Mouse (Mus musculus) midbrain, embryonic 14.5 days (tissue): ENCODE measurements around the gene Lypd4. TPM values are rescaled to one million over a fixed set of nuclear protein-coding genes. Genes with fewer than 3 reads are reported as not detected.
"Not testable (repeated sequence)": the region's sequence is repeated elsewhere in the genome, so short reads cannot be mapped to it uniquely, and the experiment has no call there.

Experiments
- ATAC-seq: fragments of 200-750 bp; cut with Nextera tagmentation; 2 replicates; pipeline ENCODE4 v1.8.0; 2017; ENCODE audit warnings: moderate number of reproducible peaks, moderate library complexity; ENCODE audit not compliant: low FRiP score, low TSS enrichment
- DNase-seq: peaks from one replicate; pipeline ENCODE4 v3.0.0-alpha.2; 2015
- H3K27ac ChIP-seq: fragments of 300-500 bp; sonication (generic); replicated peaks from 2 replicates; pipeline ENCODE4 v1.5.1; 2014; ENCODE audit warnings: mild to moderate bottlenecking, low read depth, low read length, moderate library complexity
- H3K27me3 ChIP-seq: fragments of 300-500 bp; sonication (generic); 2 replicates; pipeline ENCODE4 v1.6.1; 2014; ENCODE audit warnings: low read length, control low read depth, mixed read lengths; ENCODE audit not compliant: control insufficient read depth, insufficient read depth
- H3K36me3 ChIP-seq: fragments of 300-500 bp; sonication (generic); 2 replicates; pipeline ENCODE4 v1.6.1; 2014; ENCODE audit warnings: low read length, control low read depth; ENCODE audit not compliant: control insufficient read depth, insufficient read depth
- H3K4me1 ChIP-seq: fragments of 300-500 bp; sonication (generic); 2 replicates; pipeline ENCODE4 v1.6.1; 2014; ENCODE audit warnings: mild to moderate bottlenecking, antibody characterized with exemption, low read length, control low read depth; ENCODE audit not compliant: control insufficient read depth, insufficient read depth
- H3K4me2 ChIP-seq: fragments of 300-500 bp; sonication (generic); 2 replicates; pipeline ENCODE4 v1.6.1; 2014; ENCODE audit warnings: mild to moderate bottlenecking, low read length, moderate library complexity
- H3K4me3 ChIP-seq: fragments of 300-500 bp; sonication (generic); replicated peaks from 2 replicates; pipeline ENCODE4 v1.5.1; 2014; ENCODE audit warnings: low read depth, low read length
- H3K9ac ChIP-seq: fragments of 300-500 bp; sonication (generic); replicated peaks from 2 replicates; pipeline ENCODE4 v1.6.1; 2014; ENCODE audit warnings: mild to moderate bottlenecking, low read length, moderate library complexity
- H3K9me3 ChIP-seq: fragments of 300-500 bp; sonication (generic); 2 replicates; pipeline ENCODE4 v1.6.1; 2016; ENCODE audit warnings: low read length, control low read depth, mixed read lengths; ENCODE audit not compliant: control insufficient read depth
- WGBS: fragments of 180-500 bp; shearing (Covaris S2); extraction: QIAGEN DNeasy Blood & Tissue Kit; methylation state at CpG from one replicate; pipeline ENCODE4 v1.1.7; 2014; 5-methylcytosine and 5-hydroxymethylcytosine counted together
- polyA plus RNA-seq: library from polyadenylated mRNA; unstranded; fragments of >200 nt; fragmentation: Nextera tagmentation; extraction: Ambion mirVana; gene quantifications from 2 replicates; pipeline ENCODE4 v1.2.1, GENCODE M21; 2014

Gene Lypd4
- polyA plus RNA-seq, 1 experiment from 2014 or later = not detected

- H3K4me1 ChIP-seq = no peaks in the 10 kb centered on the region
- H3K4me2 ChIP-seq = no peak overlapping the region
- ATAC-seq (no peak), DNase-seq (no peak)
- H3K27me3 ChIP-seq = no peaks in the 10 kb centered on the region
- no peaks in the 10 kb centered on the region for H3K36me3 ChIP-seq
- no peak overlapping the region for H3K27ac ChIP-seq
- no peaks in the 10 kb centered on the region for H3K9me3 ChIP-seq
- no peak overlapping the region for H3K9ac ChIP-seq
- WGBS = 69% methylated on average over 5 of the region's 5 CpGs
- no peak overlapping the region for H3K4me3 ChIP-seq
Observed at GRCm38 (mm10) chr7:24859234-24859633, 10.5 kb downstream of the Lypd4 start.

- ATAC-seq = no peak
- H3K9me3 ChIP-seq = no peaks in the 10 kb centered on the region
- H3K9ac ChIP-seq = no peak overlapping the region
- H3K4me2 ChIP-seq = no peak overlapping the region
- WGBS = 26% methylated on average over 6 of the region's 6 CpGs
- H3K27ac ChIP-seq = no peak overlapping the region
- no peaks in the 10 kb centered on the region for H3K36me3 ChIP-seq
- no peak for DNase-seq
- H3K27me3 ChIP-seq = no peaks in the 10 kb centered on the region
- no peaks in the 10 kb centered on the region for H3K4me1 ChIP-seq
- H3K4me3 ChIP-seq = no peak overlapping the region
Observed at GRCm38 (mm10) chr7:24856460-24857120, 13.2 kb downstream of the Lypd4 start.

- Histone ChIP-seq H3K9ac (no peak overlapping the region), H3K4me2 (no peak overlapping the region), H3K36me3 (no peaks in the 10 kb centered on the region), H3K4me1 (no peaks in the 10 kb centered on the region), H3K9me3 (no peaks in the 10 kb centered on the region), H3K27me3 (no peaks in the 10 kb centered on the region), H3K4me3 (no peak overlapping the region), H3K27ac (no peak overlapping the region)
- 45% methylated on average over 7 of the region's 7 CpGs for WGBS
- ATAC-seq (no peak), DNase-seq (no peak)
Observed at GRCm38 (mm10) chr7:24853695-24854094, 16.0 kb downstream of the Lypd4 start.

GRCm38 (mm10) chr7:24853233-24853563 is 16.5 kb downstream of the Lypd4 start:
- no peak overlapping the region for H3K9ac ChIP-seq
- no peak overlapping the region for H3K4me2 ChIP-seq
- H3K36me3 ChIP-seq = no peaks in the 10 kb centered on the region
- H3K4me3 ChIP-seq = no peak overlapping the region
- DNase-seq (no peak), ATAC-seq (no peak)
- no peak overlapping the region for H3K27ac ChIP-seq
- no peaks in the 10 kb centered on the region for H3K4me1 ChIP-seq
- no peaks in the 10 kb centered on the region for H3K9me3 ChIP-seq
- H3K27me3 ChIP-seq = no peaks in the 10 kb centered on the region

- no peak overlapping the region for H3K27ac ChIP-seq
- H3K27me3 ChIP-seq = no peaks in the 10 kb centered on the region
- no peak overlapping the region for H3K4me2 ChIP-seq
- H3K4me1 ChIP-seq = no peaks in the 10 kb centered on the region
- no peaks in the 10 kb centered on the region for H3K36me3 ChIP-seq
- no peak for DNase-seq
- H3K9me3 ChIP-seq = no peaks in the 10 kb centered on the region
- 79% methylated on average over 8 of the region's 8 CpGs for WGBS
- no peak for ATAC-seq
- H3K4me3 ChIP-seq = no peak overlapping the region
- H3K9ac ChIP-seq = no peak overlapping the region
Observed at GRCm38 (mm10) chr7:24852557-24853232, 17.0 kb downstream of the Lypd4 start.

GRCm38 (mm10) chr7:24851596-24852325 is 18.0 kb downstream of the Lypd4 start:
- Histone ChIP-seq H3K27me3 (no peaks in the 10 kb centered on the region), H3K4me3 (no peak overlapping the region), H3K9me3 (no peaks in the 10 kb centered on the region), H3K27ac (no peak overlapping the region), H3K9ac (no peak overlapping the region), H3K4me1 (no peaks in the 10 kb centered on the region), H3K36me3 (no peaks in the 10 kb centered on the region), H3K4me2 (no peak overlapping the region)
- ATAC-seq = no peak
- WGBS = 91% methylated on average over 5 of the region's 5 CpGs
- DNase-seq = no peak

GRCm38 (mm10) chr7:24850899-24851303 is 18.8 kb downstream of the Lypd4 start:
- H3K9ac ChIP-seq = no peak overlapping the region
- H3K9me3 ChIP-seq = no peaks in the 10 kb centered on the region
- H3K27ac ChIP-seq = no peak overlapping the region
- no peak overlapping the region for H3K4me3 ChIP-seq
- DNase-seq = no peak
- no peaks in the 10 kb centered on the region for H3K36me3 ChIP-seq
- no peaks in the 10 kb centered on the region for H3K27me3 ChIP-seq
- no peak for ATAC-seq
- no peak overlapping the region for H3K4me2 ChIP-seq
- WGBS = 41% methylated on average over 6 of the region's 6 CpGs
- H3K4me1 ChIP-seq = no peaks in the 10 kb centered on the region

- Histone ChIP-seq H3K4me1 (no peaks in the 10 kb centered on the region), H3K4me2 (no peak overlapping the region), H3K27ac (no peak overlapping the region), H3K9ac (no peak overlapping the region), H3K9me3 (no peaks in the 10 kb centered on the region), H3K27me3 (no peaks in the 10 kb centered on the region), H3K36me3 (no peaks in the 10 kb centered on the region), H3K4me3 (no peak overlapping the region)
- DNase-seq = peak; percentile 24
- WGBS = 25% methylated on average over 5 of the region's 5 CpGs
- ATAC-seq = no peak
Observed at GRCm38 (mm10) chr7:24850162-24850561, 19.6 kb downstream of the Lypd4 start.

GRCm38 (mm10) chr7:24846576-24846975 is 23.2 kb downstream of the Lypd4 start:
- not testable (repeated sequence) for ATAC-seq, DNase-seq, H3K27me3 ChIP-seq, H3K36me3 ChIP-seq, H3K4me3 ChIP-seq, H3K4me2 ChIP-seq, H3K9ac ChIP-seq, H3K4me1 ChIP-seq, H3K27ac ChIP-seq, H3K9me3 ChIP-seq
- WGBS = 56% methylated on average over 2 of the region's 2 CpGs
